Mouse (Mus musculus) G1E-ER4 (cell line): ENCODE results near the gene Resf1. TPM values are rescaled to one million over a fixed set of nuclear protein-coding genes. Genes with fewer than 3 reads are reported as not detected.

Source experiments
- GATA1 ChIP-seq: IDR thresholded peaks from one replicate; pipeline ENCODE4 v1.8.0; 2012; ENCODE audit warnings: low read length, inconsistent platforms
- polyA plus RNA-seq: library from polyadenylated mRNA; stranded (reverse); fragments of >175 nt; gene quantifications from 2 replicates; pipeline ENCODE4 v1.2.3, GENCODE M21; 2012

Gene Resf1
- polyA plus RNA-seq: 27.9 and 44.4 TPM in 2 replicates

- no peak for TF ChIP-seq GATA1
Observed at GRCm38 (mm10) chr6:149308956-149309932, at the start of gene Resf1. Gene Resf1 (plus strand): TSS chr6:149309414.

- TF ChIP-seq GATA1: no peak
Observed at GRCm38 (mm10) chr6:149260801-149261239, 48.4 kb upstream of the Resf1 start.

- no peak for TF ChIP-seq GATA1
Observed at GRCm38 (mm10) chr6:149267951-149268350, 41.3 kb upstream of the Resf1 start.

- peak; percentile 50 for TF ChIP-seq GATA1
Observed at GRCm38 (mm10) chr6:149278248-149278731, 30.9 kb upstream of the Resf1 start.

GRCm38 (mm10) chr6:149278866-149279265 lies 30.3 kb upstream of the Resf1 start:
- no peak for TF ChIP-seq GATA1

GRCm38 (mm10) chr6:149280511-149280910 lies 28.7 kb upstream of the Resf1 start:
- TF ChIP-seq GATA1: no peak

GRCm38 (mm10) chr6:149307092-149307491 lies 2.1 kb upstream of the Resf1 start:
- TF ChIP-seq GATA1: no peak

GRCm38 (mm10) chr6:149307801-149308200 lies 1.4 kb upstream of the Resf1 start:
- no peak for TF ChIP-seq GATA1

GRCm38 (mm10) chr6:149310226-149310625 lies 1.0 kb downstream of the Resf1 start:
- no peak for TF ChIP-seq GATA1

GRCm38 (mm10) chr6:149311044-149311443 lies 1.8 kb downstream of the Resf1 start:
- TF ChIP-seq GATA1: no peak

- no peak for TF ChIP-seq GATA1
Observed at GRCm38 (mm10) chr6:149311778-149312177, 2.6 kb downstream of the Resf1 start.

- no peak for TF ChIP-seq GATA1
Observed at GRCm38 (mm10) chr6:149312221-149312620, 3.0 kb downstream of the Resf1 start.

GRCm38 (mm10) chr6:149314918-149315317 lies 5.7 kb downstream of the Resf1 start:
- TF ChIP-seq GATA1: no peak

GRCm38 (mm10) chr6:149323523-149324241 lies 14.5 kb downstream of the Resf1 start:
- TF ChIP-seq GATA1: no peak

GRCm38 (mm10) chr6:149324242-149324633 lies 15.0 kb downstream of the Resf1 start:
- no peak for TF ChIP-seq GATA1

- TF ChIP-seq GATA1: no peak
Observed at GRCm38 (mm10) chr6:149329071-149329470, 19.9 kb downstream of the Resf1 start.
